Mouse (Mus musculus) hindbrain, embryonic 12.5 days (tissue): ENCODE measurements around the gene Snx3. TPM values are rescaled to one million over a fixed set of nuclear protein-coding genes. Genes with fewer than 3 reads are reported as not detected.

Experiments
- ATAC-seq: fragments of 200-750 bp; cut with Nextera tagmentation; 2 replicates; pipeline ENCODE4 v1.8.0; 2017; ENCODE audit warnings: moderate TSS enrichment; ENCODE audit not compliant: low FRiP score
- H3K27ac ChIP-seq: fragments of 300-500 bp; sonication (generic); 2 replicates; pipeline ENCODE4 v1.5.1; 2016; ENCODE audit warnings: mild to moderate bottlenecking
- H3K27me3 ChIP-seq: fragments of 300-500 bp; sonication (generic); 2 replicates; pipeline ENCODE4 v1.6.1; 2016; ENCODE audit warnings: mild to moderate bottlenecking
- H3K36me3 ChIP-seq: fragments of 300-500 bp; sonication (generic); 2 replicates; pipeline ENCODE4 v1.6.1; 2016; ENCODE audit warnings: mild to moderate bottlenecking
- H3K4me1 ChIP-seq: fragments of 300-500 bp; sonication (generic); 2 replicates; pipeline ENCODE4 v1.6.1; 2016
- H3K4me2 ChIP-seq: fragments of 300-500 bp; sonication (generic); replicated peaks from 2 replicates; pipeline ENCODE4 v1.6.1; 2016; ENCODE audit warnings: mild to moderate bottlenecking
- H3K4me3 ChIP-seq: fragments of 300-500 bp; sonication (generic); 2 replicates; pipeline ENCODE4 v1.5.1; 2016; ENCODE audit warnings: mild to moderate bottlenecking
- H3K9ac ChIP-seq: fragments of 300-500 bp; sonication (generic); 2 replicates; pipeline ENCODE4 v1.6.1; 2016; ENCODE audit warnings: mild to moderate bottlenecking, moderate library complexity
- H3K9me3 ChIP-seq: fragments of 300-500 bp; sonication (generic); replicated peaks from 2 replicates; pipeline ENCODE4 v1.6.1; 2016; ENCODE audit warnings: mild to moderate bottlenecking
- WGBS: fragments of 180-500 bp; shearing (Covaris S2); methylation state at CpG from one replicate; pipeline ENCODE4 v1.1.7; 2016; 5-methylcytosine and 5-hydroxymethylcytosine counted together
- polyA plus RNA-seq: library from polyadenylated mRNA; unstranded; fragments of >200 nt; fragmentation: Nextera tagmentation; extraction: Ambion mirVana; gene quantifications from 2 replicates; pipeline ENCODE4 v1.2.1, GENCODE M21; 2016

The Snx3 gene
- polyA plus RNA-seq, 1 experiment from 2014 or later: 242 TPM

DNA sequence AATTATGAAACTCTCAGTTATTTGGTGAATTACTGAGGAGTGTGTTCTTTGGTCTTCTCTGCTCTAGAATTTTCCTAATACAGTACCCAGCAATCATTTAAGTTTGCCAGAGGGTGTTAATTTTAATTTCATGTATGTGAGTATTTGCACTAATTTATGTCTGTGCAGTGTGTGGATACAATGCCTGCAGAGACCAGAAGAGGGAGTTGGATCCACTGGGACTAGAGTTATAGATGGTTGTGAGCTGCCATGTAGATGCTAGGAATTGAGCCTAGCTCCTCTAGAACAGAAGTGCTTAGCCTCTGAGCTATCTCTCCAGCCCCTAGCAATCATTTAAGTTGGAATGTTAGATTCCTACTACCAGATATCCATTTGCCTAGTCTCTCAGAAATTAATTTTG lies 12.3 kb downstream of the Snx3 start:
- no peaks in the 10 kb centered on the region for H3K36me3 ChIP-seq
- H3K4me2 ChIP-seq: no peak overlapping the region
- no peak for ATAC-seq
- H3K4me1 ChIP-seq: no peaks in the 10 kb centered on the region
- H3K9me3 ChIP-seq: no peaks in the 10 kb centered on the region
- H3K27ac ChIP-seq: no peak overlapping the region
- no peak overlapping the region for H3K4me3 ChIP-seq
- no peak overlapping the region for H3K9ac ChIP-seq
- H3K27me3 ChIP-seq: no peaks in the 10 kb centered on the region

DNA sequence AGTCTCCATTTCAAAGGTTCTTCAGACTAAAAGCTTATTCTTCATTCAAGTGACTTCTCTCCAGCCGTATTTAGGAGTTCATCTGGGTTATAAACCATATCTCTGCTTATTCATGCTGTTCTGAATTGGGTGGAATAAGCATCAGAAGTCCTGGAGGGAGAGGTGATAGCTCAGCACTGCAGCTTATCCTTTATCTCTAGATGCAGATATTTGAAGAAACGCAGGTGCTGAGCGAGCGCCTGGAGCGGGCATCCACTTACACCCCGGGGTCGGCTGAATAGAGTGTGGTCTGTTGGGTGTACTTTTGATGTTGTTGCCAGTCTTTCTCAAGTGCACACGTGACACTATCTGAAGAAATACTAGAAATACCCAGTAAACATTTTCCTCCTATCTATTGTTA lies 16.5 kb downstream of the Snx3 start:
- H3K27me3 ChIP-seq: no peaks in the 10 kb centered on the region
- H3K4me1 ChIP-seq: no peaks in the 10 kb centered on the region
- no peak overlapping the region for H3K9ac ChIP-seq
- no peak overlapping the region for H3K4me2 ChIP-seq
- no peak overlapping the region for H3K27ac ChIP-seq
- no peaks in the 10 kb centered on the region for H3K9me3 ChIP-seq
- H3K4me3 ChIP-seq: no peak overlapping the region
- WGBS: 90% methylated on average over 8 of the region's 8 CpGs
- ATAC-seq: no peak
- H3K36me3 ChIP-seq: no peaks in the 10 kb centered on the region

DNA sequence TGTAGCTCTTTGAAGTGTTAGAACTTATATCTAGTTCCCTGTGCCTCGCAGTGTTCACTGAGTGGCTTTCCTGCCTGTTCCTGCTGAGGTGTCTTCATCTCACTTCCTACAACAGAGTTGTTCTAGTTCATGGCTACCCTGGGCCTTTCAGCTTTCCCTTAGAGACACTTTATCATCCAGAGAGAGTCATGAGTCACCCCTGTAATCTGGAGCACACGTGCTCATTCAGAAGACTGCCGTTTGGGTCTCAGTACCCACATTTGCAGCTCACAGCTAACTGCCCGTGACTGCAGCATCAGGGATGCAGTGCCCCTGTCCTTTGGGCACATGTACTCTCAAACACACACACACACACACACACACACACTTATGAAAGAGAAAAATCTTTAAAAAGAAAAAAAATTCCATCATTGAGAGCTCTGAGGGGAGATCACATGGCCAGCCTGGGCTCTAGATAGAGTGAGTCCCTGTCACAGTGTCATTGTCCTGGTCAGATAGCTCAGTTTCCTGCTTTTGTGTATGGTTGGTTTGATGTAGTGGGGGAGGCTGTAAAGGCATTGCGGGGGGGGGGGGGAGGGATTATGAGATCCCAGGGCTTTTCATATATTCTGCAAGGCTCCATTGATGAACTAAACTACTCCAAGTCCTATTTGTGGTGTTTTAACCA lies 19.6 kb downstream of the Snx3 start:
- H3K4me1 ChIP-seq: no peaks in the 10 kb centered on the region
- H3K27me3 ChIP-seq: no peaks in the 10 kb centered on the region
- ATAC-seq: no peak
- H3K36me3 ChIP-seq: no peaks in the 10 kb centered on the region
- WGBS: 75% methylated on average over 5 of the region's 5 CpGs
- no peak overlapping the region for H3K4me2 ChIP-seq
- no peak overlapping the region for H3K27ac ChIP-seq
- no peak overlapping the region for H3K9ac ChIP-seq
- H3K4me3 ChIP-seq: no peak overlapping the region
- no peaks in the 10 kb centered on the region for H3K9me3 ChIP-seq

DNA sequence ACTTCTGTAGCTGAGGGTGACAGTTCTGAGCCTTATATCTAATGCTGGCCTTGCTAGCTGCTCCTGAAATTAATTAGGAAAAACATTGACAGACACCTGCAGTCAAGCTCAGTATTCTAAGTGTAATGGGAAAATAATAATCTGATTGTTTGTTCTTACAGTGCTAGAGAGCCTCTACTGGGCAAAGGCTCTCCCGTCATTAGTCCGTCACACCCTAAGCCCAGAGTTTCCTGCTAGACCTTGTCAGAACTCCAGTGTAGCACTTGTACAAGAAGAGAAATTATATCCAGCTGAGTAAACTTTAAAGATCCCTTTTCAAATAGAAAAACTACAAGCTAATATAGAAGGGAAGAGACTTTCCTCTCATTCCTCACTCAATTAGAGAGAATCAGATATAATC lies 21.1 kb downstream of the Snx3 start:
- H3K4me1 ChIP-seq: no peaks in the 10 kb centered on the region
- no peak overlapping the region for H3K9ac ChIP-seq
- H3K36me3 ChIP-seq: 0 out of 2 replicates have a peak, but pooled peaks cover 6% of the 10 kb centered on the region
- H3K27me3 ChIP-seq: no peaks in the 10 kb centered on the region
- no peak overlapping the region for H3K27ac ChIP-seq
- 45% methylated on average over 2 of the region's 2 CpGs for WGBS
- no peak for ATAC-seq
- no peak overlapping the region for H3K4me3 ChIP-seq
- H3K9me3 ChIP-seq: no peaks in the 10 kb centered on the region
- H3K4me2 ChIP-seq: no peak overlapping the region

DNA sequence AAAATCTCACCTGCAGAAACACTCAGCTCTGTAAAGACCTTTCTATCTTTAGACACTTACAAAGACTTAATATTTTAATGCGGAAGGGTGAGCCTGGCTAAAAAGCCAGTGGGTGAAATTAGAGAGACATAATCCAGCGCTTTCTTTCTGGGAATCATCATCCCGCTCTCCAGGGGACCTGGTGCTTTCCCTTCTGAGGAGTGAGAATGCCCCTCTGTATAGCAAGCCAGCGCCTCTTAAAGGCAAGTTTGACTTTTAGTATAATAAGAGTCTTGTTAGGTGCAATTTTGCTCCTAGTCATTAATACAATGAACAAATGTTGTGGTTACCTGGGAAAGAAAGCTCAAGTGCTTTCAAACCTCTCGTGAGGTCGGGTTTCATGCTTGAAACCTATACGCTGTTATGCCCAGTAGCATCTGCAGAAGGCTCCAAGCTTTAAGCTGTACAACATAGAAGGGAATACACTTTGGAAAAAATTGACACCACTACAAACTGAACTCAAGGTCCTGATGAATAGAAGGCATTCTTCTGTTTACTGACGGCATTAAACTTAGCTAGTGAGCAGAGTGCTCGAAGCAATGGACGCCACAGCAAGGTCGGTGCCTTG lies 21.8 kb downstream of the Snx3 start:
- no peak overlapping the region; the same call in 1 of the 2 replicates for H3K27ac ChIP-seq
- no peak overlapping the region for H3K4me3 ChIP-seq
- H3K27me3 ChIP-seq: no peaks in the 10 kb centered on the region
- peaks cover 9% of the 10 kb centered on the region; the same call in 1 of the 2 replicates for H3K36me3 ChIP-seq
- no peaks in the 10 kb centered on the region for H3K4me1 ChIP-seq
- H3K4me2 ChIP-seq: no peak overlapping the region
- ATAC-seq: no peak
- no peak overlapping the region for H3K9ac ChIP-seq
- H3K9me3 ChIP-seq: no peaks in the 10 kb centered on the region
- 69% methylated on average over 11 of the region's 11 CpGs for WGBS

DNA sequence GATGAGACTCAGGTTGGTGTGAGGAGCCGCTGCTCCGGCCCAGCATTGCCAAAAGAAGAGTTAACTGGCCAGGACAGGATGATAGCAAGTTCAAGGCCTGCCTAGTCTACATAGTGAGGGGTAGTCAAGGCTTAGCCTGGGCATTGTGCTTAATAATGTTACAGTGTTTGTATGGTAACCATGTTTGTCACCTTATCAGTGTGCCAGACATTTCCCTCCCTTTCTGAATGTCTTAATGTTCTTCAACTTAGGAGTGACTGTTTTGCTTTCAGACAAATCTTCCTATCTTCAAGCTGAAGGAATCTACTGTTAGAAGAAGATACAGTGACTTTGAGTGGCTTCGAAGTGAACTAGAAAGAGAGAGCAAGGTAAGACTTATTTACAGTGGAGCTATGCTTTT lies 23.9 kb downstream of the Snx3 start:
- no peak overlapping the region for H3K4me2 ChIP-seq
- no peaks in the 10 kb centered on the region for H3K27me3 ChIP-seq
- H3K9me3 ChIP-seq: no peaks in the 10 kb centered on the region
- no peaks in the 10 kb centered on the region for H3K4me1 ChIP-seq
- H3K27ac ChIP-seq: no peak overlapping the region
- WGBS: 97% methylated on average over 3 of the region's 3 CpGs
- no peak for ATAC-seq
- H3K4me3 ChIP-seq: no peak overlapping the region
- no peak overlapping the region for H3K9ac ChIP-seq
- peaks cover 21% of the 10 kb centered on the region; the same call in 1 of the 2 replicates for H3K36me3 ChIP-seq

DNA sequence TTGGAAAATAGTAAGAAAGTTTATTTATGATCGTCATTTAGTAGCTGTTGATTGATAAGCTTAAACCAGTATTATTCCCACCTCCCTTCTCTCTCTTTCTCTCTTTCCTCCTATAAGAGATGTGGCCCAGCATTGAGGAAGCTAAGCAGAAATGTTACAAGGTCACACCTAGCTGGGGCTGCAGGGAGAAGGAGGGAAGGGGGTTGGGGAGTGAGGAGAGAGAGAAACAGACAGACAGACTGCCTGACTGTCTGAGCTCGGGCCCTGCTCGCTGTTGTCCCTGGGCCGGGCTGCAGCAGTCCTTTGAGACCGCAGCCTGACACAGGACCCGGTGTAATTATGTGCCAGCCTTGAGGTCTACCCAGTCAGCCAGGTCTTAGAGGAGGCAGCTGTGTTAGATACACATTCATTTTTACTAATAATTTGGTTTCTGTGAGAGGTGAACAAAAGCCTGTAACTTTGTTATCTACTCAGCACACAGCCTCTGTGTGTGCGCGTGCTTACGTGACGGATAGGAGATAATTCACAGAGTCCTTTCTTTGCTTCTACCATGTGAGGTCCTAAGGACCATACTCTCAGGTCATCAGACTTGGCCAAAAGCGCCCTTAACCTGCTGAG lies 32.1 kb downstream of the Snx3 start:
- ATAC-seq: no peak

DNA sequence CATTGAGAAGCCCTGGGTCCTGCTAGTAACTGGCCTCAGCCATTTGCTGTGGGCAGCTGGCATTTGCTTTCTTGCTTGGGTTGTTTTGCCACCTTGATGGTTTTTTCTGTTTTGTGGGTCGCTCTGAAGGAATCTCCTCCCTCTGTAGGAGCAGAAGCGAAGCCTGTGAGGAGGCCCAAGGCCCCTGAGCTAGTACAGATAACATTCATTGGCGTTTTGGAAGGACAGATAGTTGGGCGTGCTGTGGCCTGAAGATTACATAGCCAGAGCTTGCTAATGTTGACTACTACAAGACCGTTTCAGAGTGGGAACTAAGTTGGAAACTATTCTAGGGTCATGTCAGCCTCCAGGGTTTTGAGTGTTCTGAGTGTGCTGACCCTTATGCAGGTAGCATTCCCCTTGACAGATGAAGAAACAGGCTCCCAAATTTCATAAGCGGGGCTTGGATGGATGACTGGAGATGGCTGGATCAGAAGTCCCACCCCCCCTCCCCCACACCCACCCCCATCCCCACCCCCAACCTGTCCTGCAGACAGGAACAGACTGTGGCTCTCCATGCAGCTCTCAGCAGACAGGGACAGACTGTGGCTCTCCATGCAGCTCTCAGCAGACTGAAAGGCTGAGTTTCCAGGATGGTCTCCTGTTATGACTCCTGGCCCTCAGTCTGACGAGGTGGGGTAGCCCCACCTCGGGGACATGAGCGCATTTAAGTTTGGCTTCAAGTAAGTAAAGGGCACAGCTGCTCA lies 35.9 kb downstream of the Snx3 start:
- no peak overlapping the region for H3K4me3 ChIP-seq
- 88% methylated on average over 9 of the region's 9 CpGs for WGBS
- no peaks in the 10 kb centered on the region for H3K9me3 ChIP-seq
- H3K36me3 ChIP-seq: peaks cover 13% of the 10 kb centered on the region; the same call in 1 of the 2 replicates
- H3K4me2 ChIP-seq: no peak overlapping the region
- H3K27ac ChIP-seq: no peak overlapping the region; the same call in 1 of the 2 replicates
- H3K4me1 ChIP-seq: peaks cover 3% of the 10 kb centered on the region; the same call in 1 of the 2 replicates
- H3K9ac ChIP-seq: no peak overlapping the region
- H3K27me3 ChIP-seq: no peaks in the 10 kb centered on the region
- no peak for ATAC-seq

More for the DNA sequence above, 32.1 kb downstream of the Snx3 start:
- WGBS: 88% methylated on average over 11 of the region's 11 CpGs
- peaks cover 23% of the 10 kb centered on the region; the same call in 1 of the 2 replicates for H3K36me3 ChIP-seq
- H3K9me3 ChIP-seq: no peaks in the 10 kb centered on the region
- no peaks in the 10 kb centered on the region for H3K4me1 ChIP-seq
- no peaks in the 10 kb centered on the region for H3K27me3 ChIP-seq
- H3K4me3 ChIP-seq: no peak overlapping the region
- peak overlapping the region; percentile 40; the same call in 1 of the 2 replicates for H3K27ac ChIP-seq
- H3K4me2 ChIP-seq: no peak overlapping the region
- no peak overlapping the region for H3K9ac ChIP-seq

DNA sequence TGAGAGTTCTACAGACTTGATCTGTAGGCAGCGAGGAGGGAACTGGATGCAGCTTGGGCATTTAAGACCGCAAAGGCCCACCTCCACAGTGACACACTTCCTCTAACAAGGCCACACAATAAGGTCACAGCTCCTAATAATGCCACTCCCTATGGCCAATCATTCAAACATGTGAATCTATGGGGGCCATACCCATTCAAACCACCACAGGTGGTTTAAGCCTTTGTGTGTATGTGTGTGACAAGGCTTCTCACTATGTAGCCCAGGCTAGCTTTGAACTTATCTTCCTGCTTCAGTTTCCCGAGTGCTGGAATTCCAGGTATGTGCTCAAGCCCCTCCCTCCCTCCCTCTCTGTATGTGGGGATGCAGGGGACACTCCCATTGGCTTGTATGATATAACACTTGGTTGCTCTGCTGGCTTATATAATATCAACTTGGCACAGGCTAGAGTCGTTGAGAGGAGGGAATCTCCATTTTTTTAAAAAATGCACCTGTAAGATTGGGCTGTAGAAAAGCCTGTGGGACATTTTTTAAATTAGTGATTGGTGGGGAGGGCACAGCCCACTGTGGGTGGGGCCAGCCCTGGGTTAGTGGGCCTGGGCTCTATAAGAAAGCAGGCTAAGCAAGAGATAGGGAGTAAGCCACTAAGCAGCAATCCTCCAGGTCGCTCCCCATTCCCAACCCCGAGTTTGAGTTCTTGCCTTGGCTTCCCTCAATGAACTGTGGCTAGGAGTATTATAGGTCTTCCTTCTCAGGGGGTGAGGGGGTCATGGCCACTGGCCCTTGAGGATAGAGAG lies 44.1 kb downstream of the Snx3 start:
- 88% methylated on average over 6 of the region's 6 CpGs for WGBS
- no peak overlapping the region for H3K4me2 ChIP-seq
- H3K27me3 ChIP-seq: no peaks in the 10 kb centered on the region
- ATAC-seq: no peak
- no peak overlapping the region for H3K27ac ChIP-seq
- H3K9ac ChIP-seq: no peak overlapping the region
- H3K4me3 ChIP-seq: no peak overlapping the region
- no peaks in the 10 kb centered on the region for H3K9me3 ChIP-seq
- no peaks in the 10 kb centered on the region for H3K36me3 ChIP-seq
- H3K4me1 ChIP-seq: no peaks in the 10 kb centered on the region

DNA sequence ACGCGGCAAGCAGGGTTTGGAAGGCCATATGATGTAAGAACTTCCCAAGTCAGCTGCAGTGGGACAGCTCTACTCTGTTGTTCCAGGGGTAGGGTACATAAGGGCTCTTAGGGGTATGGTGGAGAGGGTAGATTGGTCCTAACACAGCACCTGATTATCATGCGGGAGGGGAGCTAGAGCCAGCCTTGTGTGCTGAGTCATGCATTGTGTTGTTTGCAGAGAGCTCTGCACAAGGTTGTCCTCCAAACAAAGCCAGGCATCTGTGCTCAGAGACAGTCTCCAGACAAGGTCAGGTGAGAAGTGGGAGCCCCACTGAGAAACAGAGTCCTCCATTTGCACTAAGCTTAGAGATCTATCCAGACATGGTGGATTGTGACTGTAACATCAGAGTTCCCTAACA lies 44.7 kb downstream of the Snx3 start:
- no peaks in the 10 kb centered on the region for H3K9me3 ChIP-seq
- ATAC-seq: no peak
- no peaks in the 10 kb centered on the region for H3K36me3 ChIP-seq
- no peak overlapping the region for H3K4me3 ChIP-seq
- no peak overlapping the region for H3K27ac ChIP-seq
- no peaks in the 10 kb centered on the region for H3K4me1 ChIP-seq
- no peaks in the 10 kb centered on the region for H3K27me3 ChIP-seq
- no peak overlapping the region for H3K4me2 ChIP-seq
- H3K9ac ChIP-seq: no peak overlapping the region
- whole genome bisulfite sequencing: 86% methylated on average over 3 of the region's 3 CpGs

DNA sequence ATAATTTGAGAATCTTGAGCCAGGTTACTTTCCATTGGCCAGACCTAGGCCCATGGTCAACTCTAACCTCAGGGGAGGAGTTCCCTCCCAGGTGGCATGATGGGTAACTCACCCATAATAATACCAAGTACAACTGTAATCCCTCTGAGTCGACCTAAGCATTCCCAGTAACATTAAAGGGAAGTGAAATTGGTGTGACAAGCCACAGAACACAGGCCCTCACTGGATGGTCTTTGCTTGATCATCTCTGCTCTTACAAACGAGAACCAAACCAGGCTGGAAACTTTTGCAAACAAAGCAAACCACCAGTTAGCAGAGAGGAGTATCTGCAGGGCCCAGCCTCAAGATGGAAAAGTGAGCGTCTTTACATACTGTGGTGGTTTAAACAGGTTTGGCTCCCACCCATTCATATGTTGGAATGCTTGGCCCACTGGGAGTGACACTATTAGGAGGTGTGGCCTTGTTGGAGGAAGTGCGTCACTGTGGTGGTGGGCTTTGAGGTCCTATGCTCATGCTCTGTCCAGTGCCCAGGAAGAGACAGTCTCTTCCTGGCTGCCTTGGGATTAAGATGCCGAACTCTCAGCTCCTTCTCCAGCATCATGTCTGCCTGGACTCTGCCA lies 57.9 kb downstream of the Snx3 start:
- Histone ChIP-seq H3K27me3 (peaks cover 35% of the 10 kb centered on the region), H3K4me2 (no peak overlapping the region), H3K4me3 (no peak overlapping the region), H3K36me3 (no peaks in the 10 kb centered on the region), H3K9me3 (no peaks in the 10 kb centered on the region), H3K4me1 (peaks cover 3% of the 10 kb centered on the region; the same call in 1 of the 2 replicates), H3K27ac (no peak overlapping the region), H3K9ac (no peak overlapping the region)
- 79% methylated on average over 5 of the region's 5 CpGs for WGBS
- ATAC-seq: no peak
